Mouse (Mus musculus) mature B cell (primary cell): ENCODE measurements around the gene Wdr45.
"Not testable (repeated sequence)": the region's sequence is repeated elsewhere in the genome, so short reads cannot be mapped to it uniquely, and the experiment has no call there.

ENCODE experiments used
- in situ Hi-C: fragments of 300-500 bp; cut with MboI; formaldehyde crosslinking; loops from 2 replicates; pipeline ENCODE4 v1.14.3; 2019

Gene Wdr45

GRCm38 (mm10) chrX:7721514-7722281 is 7.6 kb downstream of the Wdr45 start, which contains the start of gene Gm45208:
TSS of gene Gm45208 (plus strand) at chrX:7722245.
- in situ Hi-C loops: no loop called here

GRCm38 (mm10) chrX:7722282-7722611 is 8.1 kb downstream of the Wdr45 start:
- in situ Hi-C loops: no loop called here

- in situ Hi-C loops: no loop called here
Measured at GRCm38 (mm10) chrX:7722691-7723090, 8.6 kb downstream of the Wdr45 start.

- in situ Hi-C loops: no loop called here
Measured at GRCm38 (mm10) chrX:7724135-7724534, 10.0 kb downstream of the Wdr45 start.

GRCm38 (mm10) chrX:7725841-7726240 is 11.7 kb downstream of the Wdr45 start:
- in situ Hi-C loops: no loop called here

GRCm38 (mm10) chrX:7727176-7727575 is 13.0 kb downstream of the Wdr45 start:
- in situ Hi-C loops: no loop called here

GRCm38 (mm10) chrX:7728215-7728921 is 14.2 kb downstream of the Wdr45 start, which contains the start of gene Praf2:
TSS of gene Praf2 (plus strand) at chrX:7728439.
- in situ Hi-C loops: no loop called here

- in situ Hi-C loops: no loop called here
Measured at GRCm38 (mm10) chrX:7728922-7729265, 14.8 kb downstream of the Wdr45 start.

- in situ Hi-C loops: no loop called here
Measured at GRCm38 (mm10) chrX:7733571-7734156, 19.5 kb downstream of the Wdr45 start.

GRCm38 (mm10) chrX:7739336-7740081 is 25.4 kb downstream of the Wdr45 start:
- in situ Hi-C loops: no loop called here

- in situ Hi-C loops: no loop called here
Measured at GRCm38 (mm10) chrX:7740082-7740819, 26.1 kb downstream of the Wdr45 start.

- in situ Hi-C loops: no loop called here
Measured at GRCm38 (mm10) chrX:7741103-7741502, 27.0 kb downstream of the Wdr45 start.

GRCm38 (mm10) chrX:7743470-7743869 is 29.3 kb downstream of the Wdr45 start:
- in situ Hi-C loops: no loop called here

- in situ Hi-C loops: no loop called here
Measured at GRCm38 (mm10) chrX:7744940-7745339, 30.8 kb downstream of the Wdr45 start.

- in situ Hi-C loops: no loop called here
Measured at GRCm38 (mm10) chrX:7745429-7745828, 31.3 kb downstream of the Wdr45 start.

GRCm38 (mm10) chrX:7750432-7751116 is 36.4 kb downstream of the Wdr45 start, which contains the start of gene Ccdc120:
TSS of gene Ccdc120 (minus strand) at chrX:7750905.
- in situ Hi-C loops: no loop called here

- in situ Hi-C loops: not testable (repeated sequence)
Measured at GRCm38 (mm10) chrX:7753627-7754026, 39.5 kb downstream of the Wdr45 start.

- in situ Hi-C loops: no loop called here
Measured at GRCm38 (mm10) chrX:7762137-7762920, 48.2 kb downstream of the Wdr45 start, which contains the start of gene Tfe3. TSS of gene Tfe3 (plus strand) at chrX:7762560.

GRCm38 (mm10) chrX:7762921-7763197 is 48.7 kb downstream of the Wdr45 start:
- in situ Hi-C loops: no loop called here
